Mouse (Mus musculus) granulocyte monocyte progenitor cell, adult 5-6 weeks (primary cell): ENCODE measurements around the gene Tmem251. TPM values are rescaled to one million over a fixed set of nuclear protein-coding genes. Genes with fewer than 3 reads are reported as not detected.
A peak's percentile ranks its signal among the peaks of the same experiment; 100 is the strongest.

Source experiments
- ATAC-seq: replicated peaks from 2 replicates; pipeline ENCODE4 v1.8.0; 2016; ENCODE audit warnings: mild to moderate bottlenecking, moderate TSS enrichment, inconsistent platforms; ENCODE audit not compliant: poor library complexity, severe bottlenecking
- total RNA-seq, 2 experiments: library from RNA; stranded (forward) in 1 of 2; stranded (reverse) in 1 of 2; fragments of 200-712, 200-1000 nt in 1 of 2; fragments of >200 nt in 1 of 2; fragmentation: Nextera tagmentation in 1 of 2; gene quantifications; 2 replicates each; pipeline ENCODE4 v1.2.3; 2014 to 2017

The Tmem251 gene
- total RNA-seq, 2 experiments from 2014 or later: 8.0 to 8.7 TPM

GRCm38 (mm10) chr12:102708220-102708619 lies 35.3 kb upstream of the Tmem251 start:
- no peak for ATAC-seq

GRCm38 (mm10) chr12:102709896-102710295 lies 33.7 kb upstream of the Tmem251 start:
- no peak for ATAC-seq

- ATAC-seq: no peak
Measured at GRCm38 (mm10) chr12:102710851-102711375, 32.6 kb upstream of the Tmem251 start.

- ATAC-seq: peak; percentile 48
Measured at GRCm38 (mm10) chr12:102713153-102713865, 30.3 kb upstream of the Tmem251 start.

GRCm38 (mm10) chr12:102714116-102714515 lies 29.4 kb upstream of the Tmem251 start:
- ATAC-seq: no peak

GRCm38 (mm10) chr12:102714654-102715395 lies 28.7 kb upstream of the Tmem251 start:
- ATAC-seq: no peak

- ATAC-seq: peak; percentile 72
Measured at GRCm38 (mm10) chr12:102719552-102720315, 23.8 kb upstream of the Tmem251 start.

- no peak for ATAC-seq
Measured at GRCm38 (mm10) chr12:102722451-102722850, 21.1 kb upstream of the Tmem251 start.

GRCm38 (mm10) chr12:102722966-102723365 lies 20.6 kb upstream of the Tmem251 start:
- no peak for ATAC-seq

GRCm38 (mm10) chr12:102723861-102724260 lies 19.7 kb upstream of the Tmem251 start:
- ATAC-seq: no peak

- no peak for ATAC-seq
Measured at GRCm38 (mm10) chr12:102725146-102725545, 18.4 kb upstream of the Tmem251 start.

GRCm38 (mm10) chr12:102725761-102726175 lies 17.8 kb upstream of the Tmem251 start:
- no peak for ATAC-seq

- peak; percentile 96 for ATAC-seq
Measured at GRCm38 (mm10) chr12:102729855-102730797, 13.4 kb upstream of the Tmem251 start.

- no peak for ATAC-seq
Measured at GRCm38 (mm10) chr12:102730798-102731619, 12.6 kb upstream of the Tmem251 start.

- ATAC-seq: peak; percentile 71
Measured at GRCm38 (mm10) chr12:102733381-102733780, 10.2 kb upstream of the Tmem251 start.

- no peak for ATAC-seq
Measured at GRCm38 (mm10) chr12:102739096-102739495, 4.5 kb upstream of the Tmem251 start.

GRCm38 (mm10) chr12:102740285-102740684 lies 3.3 kb upstream of the Tmem251 start:
- ATAC-seq: no peak

- no peak for ATAC-seq
Measured at GRCm38 (mm10) chr12:102742056-102742455, 1.5 kb upstream of the Tmem251 start.
